Mouse (Mus musculus) adrenal gland, adult 8-10 months (tissue): Measurements from ENCODE around the gene Klf12. TPM values are rescaled to one million over a fixed set of nuclear protein-coding genes. Genes with fewer than 3 reads are reported as not detected.
A peak's percentile ranks its signal among the peaks of the same experiment; 100 is the strongest.

Experiments used
- DNase-seq: peaks from one replicate; pipeline ENCODE4 v3.0.0; 2022
- total RNA-seq, 4 experiments: library from RNA; stranded (reverse); gene quantifications; 2 replicates each; pipeline ENCODE4 v1.2.4; 2022

Gene Klf12
- total RNA-seq, 4 experiments from 2014 or later, result 23.8 to 38.4 (median 26.1) TPM

- no peak for DNase-seq
Observed at GRCm38 (mm10) chr14:100132479-100132878, 152.0 kb downstream of the Klf12 start.

GRCm38 (mm10) chr14:100126126-100126525 is 158.4 kb downstream of the Klf12 start:
- no peak for DNase-seq

GRCm38 (mm10) chr14:100121075-100121474 is 163.4 kb downstream of the Klf12 start:
- DNase-seq, result no peak

- DNase-seq, result no peak
Observed at GRCm38 (mm10) chr14:100119866-100120265, 164.6 kb downstream of the Klf12 start.

- DNase-seq, result no peak
Observed at GRCm38 (mm10) chr14:100113419-100113818, 171.1 kb downstream of the Klf12 start.

GRCm38 (mm10) chr14:100111735-100112134 is 172.7 kb downstream of the Klf12 start:
- DNase-seq, result no peak

GRCm38 (mm10) chr14:100109563-100109962 is 174.9 kb downstream of the Klf12 start:
- no peak for DNase-seq

- no peak for DNase-seq
Observed at GRCm38 (mm10) chr14:100105570-100105969, 178.9 kb downstream of the Klf12 start.

- DNase-seq, result no peak
Observed at GRCm38 (mm10) chr14:100104818-100105217, 179.7 kb downstream of the Klf12 start.

GRCm38 (mm10) chr14:100103818-100104217 is 180.7 kb downstream of the Klf12 start:
- DNase-seq, result no peak

- peak; percentile 5 for DNase-seq
Observed at GRCm38 (mm10) chr14:100097208-100098189, 187.0 kb downstream of the Klf12 start.

GRCm38 (mm10) chr14:100095730-100096129 is 188.7 kb downstream of the Klf12 start:
- DNase-seq, result no peak

- DNase-seq, result no peak
Observed at GRCm38 (mm10) chr14:100090517-100090916, 194.0 kb downstream of the Klf12 start.

- no peak for DNase-seq
Observed at GRCm38 (mm10) chr14:100079620-100080019, 204.9 kb downstream of the Klf12 start.

- DNase-seq, result no peak
Observed at GRCm38 (mm10) chr14:100072431-100073195, 211.9 kb downstream of the Klf12 start.

- no peak for DNase-seq
Observed at GRCm38 (mm10) chr14:100069543-100070090, 214.9 kb downstream of the Klf12 start.

- DNase-seq, result no peak
Observed at GRCm38 (mm10) chr14:100068715-100069114, 215.8 kb downstream of the Klf12 start.

- no peak for DNase-seq
Observed at GRCm38 (mm10) chr14:100062516-100062915, 222.0 kb downstream of the Klf12 start.

- DNase-seq, result no peak
Observed at GRCm38 (mm10) chr14:100054150-100054549, 230.3 kb downstream of the Klf12 start.

- no peak for DNase-seq
Observed at GRCm38 (mm10) chr14:100053456-100053855, 231.0 kb downstream of the Klf12 start.

GRCm38 (mm10) chr14:100052876-100053275 is 231.6 kb downstream of the Klf12 start:
- no peak for DNase-seq

- no peak for DNase-seq
Observed at GRCm38 (mm10) chr14:100045431-100045830, 239.0 kb downstream of the Klf12 start.

GRCm38 (mm10) chr14:100041823-100042222 is 242.7 kb downstream of the Klf12 start:
- no peak for DNase-seq
